Mouse (Mus musculus) erythroblast, embryonic 14.5 days (primary cell): Measurements from ENCODE around the gene Golm1. TPM values are rescaled to one million over a fixed set of nuclear protein-coding genes. Genes with fewer than 3 reads are reported as not detected.

ENCODE experiments used
- H3K27me3 ChIP-seq: 2 replicates; pipeline ENCODE4 v1.6.1; 2012; ENCODE audit warnings: inconsistent platforms; ENCODE audit not compliant: control insufficient read depth
- H3K36me3 ChIP-seq: 2 replicates; pipeline ENCODE4 v1.6.1; 2012; ENCODE audit warnings: mild to moderate bottlenecking, inconsistent platforms; ENCODE audit not compliant: control insufficient read depth
- H3K4me1 ChIP-seq: 2 replicates; pipeline ENCODE4 v1.6.1; 2012; ENCODE audit warnings: inconsistent platforms; ENCODE audit not compliant: control insufficient read depth
- H3K4me3 ChIP-seq: replicated peaks from 2 replicates; pipeline ENCODE3; 2012; ENCODE audit warnings: moderate library complexity, mild to moderate bottlenecking, inconsistent platforms
- H3K9me3 ChIP-seq: 2 replicates; pipeline ENCODE4 v1.6.1; 2012; ENCODE audit warnings: low read length, inconsistent platforms, mixed read lengths; ENCODE audit not compliant: control insufficient read depth
- GATA1 ChIP-seq: IDR thresholded peaks from 2 replicates; pipeline ENCODE4 v1.6.1; 2012; ENCODE audit warnings: low read length, inconsistent platforms, mixed read lengths
- TAL1 ChIP-seq: IDR thresholded peaks from 3 replicates; pipeline ENCODE4 v1.6.1; 2012; ENCODE audit warnings: low read length, inconsistent platforms, mixed read lengths
- polyA plus RNA-seq: library from polyadenylated mRNA; stranded (reverse); fragments of >175 nt; gene quantifications from 2 replicates; pipeline ENCODE4 v1.2.3, GENCODE M21; 2012

The Golm1 gene
- polyA plus RNA-seq, 1 experiment = 0.98 TPM

DNA sequence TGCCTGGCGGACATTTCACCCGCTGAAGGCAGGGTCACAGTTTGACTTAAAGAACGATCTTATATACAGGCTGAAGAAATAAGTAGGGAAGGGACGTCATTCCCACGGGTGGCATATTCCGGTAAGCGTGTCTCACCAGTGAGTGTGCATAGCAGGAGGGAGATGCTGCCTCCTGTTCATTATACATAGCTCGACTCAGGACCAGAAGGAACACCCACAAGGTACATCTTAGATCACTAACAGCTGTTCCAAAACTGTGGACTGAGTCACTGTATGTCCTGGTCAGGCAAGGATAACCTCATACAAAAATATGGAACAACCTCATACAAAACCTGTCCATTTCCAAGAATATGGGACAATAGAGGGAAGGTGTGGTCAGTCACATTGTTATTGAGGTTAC lies 23.5 kb upstream of the Golm1 start:
- Histone ChIP-seq H3K9me3 (no peaks in the 10 kb centered on the region), H3K4me3 (no peak overlapping the region), H3K27me3 (peaks cover 41% of the 10 kb centered on the region), H3K36me3 (no peaks in the 10 kb centered on the region), H3K4me1 (no peaks in the 10 kb centered on the region; the same call in 1 of the 2 replicates)
- TF ChIP-seq TAL1 = no peak
- no peak for TF ChIP-seq GATA1

DNA sequence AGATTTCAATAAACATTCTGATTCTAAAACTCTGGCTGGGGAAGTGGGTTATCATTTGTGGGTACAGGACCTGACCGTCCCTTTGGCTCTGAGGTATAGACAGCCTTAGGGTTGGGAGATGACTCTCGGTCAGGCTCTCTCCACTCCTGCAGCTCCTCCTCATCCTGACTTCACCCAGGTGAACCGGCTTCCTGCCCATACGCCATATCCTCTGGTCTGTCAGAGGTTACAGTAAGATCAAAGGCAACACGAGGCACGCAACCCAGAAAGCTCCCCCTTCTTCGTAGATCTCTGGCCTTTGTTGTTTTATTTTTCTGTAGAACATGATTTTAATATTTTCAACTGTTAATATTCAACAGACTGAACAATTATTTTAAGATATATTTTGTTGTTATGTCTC lies 20.2 kb upstream of the Golm1 start:
- H3K4me3 ChIP-seq = no peak overlapping the region
- TF ChIP-seq GATA1 = no peak
- H3K27me3 ChIP-seq = peaks cover 15% of the 10 kb centered on the region
- no peaks in the 10 kb centered on the region for H3K36me3 ChIP-seq
- H3K9me3 ChIP-seq = peaks cover 7% of the 10 kb centered on the region
- H3K4me1 ChIP-seq = no peaks in the 10 kb centered on the region

DNA sequence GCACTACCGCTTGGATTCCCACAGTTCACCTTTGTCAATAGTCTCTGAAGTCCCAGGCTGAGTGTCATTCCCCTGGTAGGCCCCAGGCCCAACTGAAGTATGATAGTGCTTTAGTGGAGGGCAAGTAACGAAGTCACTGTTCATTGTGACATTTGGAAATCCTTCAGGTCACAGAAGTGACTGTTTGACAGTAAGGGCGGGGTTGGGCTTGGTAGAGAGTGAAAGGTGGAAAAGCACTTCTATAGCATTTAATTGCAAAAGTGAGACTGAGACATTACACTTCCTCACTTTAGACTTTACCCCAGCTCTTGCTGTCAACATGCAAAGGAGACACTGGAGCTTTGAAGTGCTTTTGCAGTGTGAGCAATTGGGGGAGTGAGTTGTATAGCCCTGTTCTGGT lies 18.4 kb upstream of the Golm1 start, which contains the start of gene 4921517D22Rik:
Gene 4921517D22Rik, minus strand, starts transcription at position 101 of the 400 bp plus-strand sequence.
- TF ChIP-seq TAL1 (no peak), GATA1 (no peak)
- Histone ChIP-seq H3K9me3 (peaks cover 7% of the 10 kb centered on the region), H3K4me3 (no peak within 1 kb of the TSS), H3K36me3 (no peaks in the 10 kb centered on the region), H3K27me3 (peaks cover 15% of the 10 kb centered on the region), H3K4me1 (no peaks in the 10 kb centered on the region)

DNA sequence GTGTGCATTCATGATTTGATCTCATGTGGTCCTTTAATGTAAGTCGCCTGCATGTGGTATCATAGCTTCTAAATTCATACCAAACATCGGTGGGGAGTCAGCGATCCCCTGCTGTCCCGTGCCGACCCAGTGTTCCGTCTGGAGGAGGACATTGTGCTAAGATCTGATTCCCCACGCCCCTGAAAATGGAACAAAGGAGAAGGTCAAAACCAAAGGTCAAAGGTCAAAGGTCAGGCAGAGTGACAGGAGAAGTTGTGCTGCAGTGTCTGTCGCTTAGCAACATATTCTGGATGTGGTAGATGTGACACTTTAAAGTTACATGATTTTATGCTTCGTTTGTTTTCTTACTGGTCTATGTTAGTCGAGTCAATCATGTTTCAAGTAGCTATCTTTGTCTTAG lies 15.9 kb upstream of the Golm1 start:
- TF ChIP-seq GATA1 (no peak), TAL1 (no peak)
- peaks cover 7% of the 10 kb centered on the region for H3K9me3 ChIP-seq
- H3K4me1 ChIP-seq = no peaks in the 10 kb centered on the region; the same call in 1 of the 2 replicates
- H3K36me3 ChIP-seq = no peaks in the 10 kb centered on the region
- H3K4me3 ChIP-seq = no peak overlapping the region
- H3K27me3 ChIP-seq = peaks cover 6% of the 10 kb centered on the region

DNA sequence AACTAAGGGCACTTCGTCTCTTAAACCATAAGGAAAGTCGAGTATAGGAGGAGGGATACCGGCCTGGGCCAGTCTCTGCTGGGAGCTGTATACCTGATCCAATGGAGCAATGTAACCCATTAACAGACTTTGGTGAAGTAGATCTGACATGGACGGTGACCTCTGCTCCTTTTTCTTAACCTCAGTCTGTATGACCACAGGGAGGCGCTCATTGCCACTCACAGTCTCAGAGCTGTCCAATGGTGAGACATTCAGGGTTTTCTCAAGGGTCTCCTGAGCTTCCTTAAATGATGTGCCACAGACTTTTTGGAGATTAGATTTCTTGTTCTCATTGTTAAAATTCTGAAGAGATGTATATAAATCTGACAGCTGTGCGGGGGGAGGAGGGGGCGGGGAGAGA lies 15.0 kb upstream of the Golm1 start:
- Histone ChIP-seq H3K4me3 (no peak overlapping the region), H3K36me3 (no peaks in the 10 kb centered on the region), H3K4me1 (no peaks in the 10 kb centered on the region; the same call in 1 of the 2 replicates), H3K27me3 (peaks cover 6% of the 10 kb centered on the region), H3K9me3 (peaks cover 7% of the 10 kb centered on the region)
- TF ChIP-seq TAL1 = no peak

DNA sequence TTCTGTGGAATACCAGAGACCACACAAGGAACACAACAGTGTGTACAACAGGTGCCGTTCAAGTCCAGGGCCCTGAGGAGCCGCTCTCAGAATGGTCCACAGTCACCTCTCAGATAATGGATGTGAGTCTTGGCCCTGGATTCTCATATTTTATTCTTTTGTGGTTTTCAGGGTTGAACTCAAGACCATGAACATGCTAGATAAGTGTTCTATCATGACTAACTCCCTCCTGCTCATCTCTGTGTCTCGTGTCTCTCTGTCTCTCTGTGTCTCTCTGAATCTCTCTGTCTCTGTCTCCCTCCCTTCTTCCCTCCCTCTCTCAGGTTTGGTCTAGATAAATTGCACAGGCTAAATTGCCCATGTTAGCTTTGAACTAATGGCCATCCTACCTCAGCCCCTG lies 14.2 kb upstream of the Golm1 start:
- TF ChIP-seq GATA1 = no peak
- no peak for TF ChIP-seq TAL1
- H3K36me3 ChIP-seq = no peaks in the 10 kb centered on the region
- H3K4me1 ChIP-seq = no peaks in the 10 kb centered on the region; the same call in 1 of the 2 replicates
- H3K27me3 ChIP-seq = peaks cover 6% of the 10 kb centered on the region
- H3K4me3 ChIP-seq = no peak overlapping the region
- peaks cover 7% of the 10 kb centered on the region for H3K9me3 ChIP-seq

DNA sequence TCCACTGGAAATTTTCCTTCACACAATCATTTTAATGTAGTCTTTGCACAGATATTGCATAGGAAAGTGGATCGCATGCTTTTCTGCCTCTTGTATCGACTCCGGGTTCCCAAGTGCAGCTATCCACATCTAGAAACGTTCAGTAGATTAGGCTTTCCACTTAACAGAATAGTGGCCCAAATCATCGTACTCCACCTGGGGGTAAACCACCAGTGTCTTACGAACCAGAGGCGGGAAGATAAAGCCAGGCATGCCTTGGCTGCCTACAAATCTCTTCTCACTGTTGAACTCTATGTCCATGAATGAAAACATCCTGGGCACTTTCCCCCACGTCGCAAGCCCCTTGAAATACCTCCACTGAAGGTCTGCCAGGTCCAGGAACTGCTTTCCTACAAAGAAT lies 13.7 kb upstream of the Golm1 start:
- peaks cover 6% of the 10 kb centered on the region for H3K27me3 ChIP-seq
- no peak overlapping the region for H3K4me3 ChIP-seq
- no peaks in the 10 kb centered on the region; the same call in 1 of the 2 replicates for H3K4me1 ChIP-seq
- H3K36me3 ChIP-seq = no peaks in the 10 kb centered on the region
- H3K9me3 ChIP-seq = peaks cover 7% of the 10 kb centered on the region
- TF ChIP-seq TAL1 (no peak), GATA1 (no peak)

DNA sequence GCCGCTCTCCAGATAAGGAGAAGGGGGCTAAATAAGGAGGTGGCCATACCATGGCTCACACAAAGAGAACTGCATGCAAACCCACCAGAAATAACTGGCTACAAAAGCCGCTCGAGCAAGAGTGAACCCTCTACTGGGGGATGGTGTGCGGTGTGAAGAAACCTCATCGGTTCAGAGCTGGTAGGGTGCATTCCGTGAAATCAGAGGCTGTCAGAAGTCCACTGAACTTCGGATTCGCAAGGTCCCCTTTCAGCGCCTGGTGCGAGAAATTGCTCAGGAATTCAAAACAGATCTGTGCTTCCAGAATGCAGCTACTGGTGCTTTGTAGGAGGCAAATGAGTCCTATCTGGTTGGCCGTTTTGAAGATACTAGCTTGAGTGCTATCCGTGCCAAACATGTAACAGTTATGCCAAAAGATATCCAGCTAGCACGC lies 12.7 kb upstream of the Golm1 start:
- Histone ChIP-seq H3K36me3 (no peaks in the 10 kb centered on the region), H3K9me3 (peaks cover 7% of the 10 kb centered on the region), H3K4me3 (no peak overlapping the region), H3K27me3 (peaks cover 6% of the 10 kb centered on the region; the same call in 1 of the 2 replicates), H3K4me1 (no peaks in the 10 kb centered on the region; the same call in 1 of the 2 replicates)
- no peak for TF ChIP-seq GATA1
- TF ChIP-seq TAL1 = no peak

DNA sequence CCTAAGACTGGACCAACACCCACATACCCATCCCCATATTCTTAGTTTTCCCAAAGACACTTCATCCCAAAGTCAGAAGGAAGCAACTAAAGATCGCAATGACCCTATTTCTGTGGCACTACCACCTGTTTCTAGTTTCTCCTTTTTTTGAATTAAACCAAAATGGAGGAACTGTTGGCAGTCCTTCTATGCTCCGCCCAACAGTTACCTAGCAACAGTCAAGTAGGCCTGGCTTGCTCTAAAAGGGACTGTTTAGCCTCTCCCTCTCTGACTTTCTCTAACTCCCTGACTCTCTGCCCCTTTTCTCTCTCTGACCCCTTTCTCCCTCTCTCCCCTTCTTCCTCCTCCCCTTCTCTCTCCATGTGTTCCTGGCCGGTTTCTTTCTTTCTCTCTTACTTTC lies 9.6 kb upstream of the Golm1 start:
- Histone ChIP-seq H3K9me3 (no peaks in the 10 kb centered on the region), H3K4me1 (peaks cover 9% of the 10 kb centered on the region), H3K36me3 (no peaks in the 10 kb centered on the region), H3K4me3 (no peak overlapping the region), H3K27me3 (peaks cover 10% of the 10 kb centered on the region)
- TF ChIP-seq TAL1 (no peak), GATA1 (no peak)

DNA sequence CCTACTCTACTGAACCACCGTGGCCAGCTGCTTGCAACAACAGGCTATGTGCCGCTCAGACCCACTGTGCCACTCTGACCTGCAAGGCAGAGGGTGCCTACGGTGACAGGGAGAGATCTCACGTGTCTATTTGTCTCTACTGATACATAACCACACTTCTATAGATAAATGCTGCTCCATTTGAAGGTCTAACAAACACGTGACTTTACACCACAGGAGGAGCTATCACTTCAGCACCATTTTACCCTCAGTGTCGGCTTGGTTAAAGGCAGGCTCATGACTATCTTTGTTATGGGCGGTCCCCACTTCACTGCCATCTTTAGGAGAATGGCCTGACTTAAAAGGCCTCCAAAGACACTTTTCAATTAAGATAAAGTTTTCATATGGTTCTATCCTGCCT lies 7.0 kb upstream of the Golm1 start:
- H3K27me3 ChIP-seq = peaks cover 4% of the 10 kb centered on the region
- TF ChIP-seq GATA1 = no peak
- TF ChIP-seq TAL1 = no peak
- H3K4me1 ChIP-seq = peaks cover 28% of the 10 kb centered on the region
- no peaks in the 10 kb centered on the region for H3K36me3 ChIP-seq
- no peaks in the 10 kb centered on the region for H3K9me3 ChIP-seq
- no peak overlapping the region for H3K4me3 ChIP-seq
